Mouse (Mus musculus): ENCODE data around the gene Sptbn1.

Sptbn1 gene

DNA sequence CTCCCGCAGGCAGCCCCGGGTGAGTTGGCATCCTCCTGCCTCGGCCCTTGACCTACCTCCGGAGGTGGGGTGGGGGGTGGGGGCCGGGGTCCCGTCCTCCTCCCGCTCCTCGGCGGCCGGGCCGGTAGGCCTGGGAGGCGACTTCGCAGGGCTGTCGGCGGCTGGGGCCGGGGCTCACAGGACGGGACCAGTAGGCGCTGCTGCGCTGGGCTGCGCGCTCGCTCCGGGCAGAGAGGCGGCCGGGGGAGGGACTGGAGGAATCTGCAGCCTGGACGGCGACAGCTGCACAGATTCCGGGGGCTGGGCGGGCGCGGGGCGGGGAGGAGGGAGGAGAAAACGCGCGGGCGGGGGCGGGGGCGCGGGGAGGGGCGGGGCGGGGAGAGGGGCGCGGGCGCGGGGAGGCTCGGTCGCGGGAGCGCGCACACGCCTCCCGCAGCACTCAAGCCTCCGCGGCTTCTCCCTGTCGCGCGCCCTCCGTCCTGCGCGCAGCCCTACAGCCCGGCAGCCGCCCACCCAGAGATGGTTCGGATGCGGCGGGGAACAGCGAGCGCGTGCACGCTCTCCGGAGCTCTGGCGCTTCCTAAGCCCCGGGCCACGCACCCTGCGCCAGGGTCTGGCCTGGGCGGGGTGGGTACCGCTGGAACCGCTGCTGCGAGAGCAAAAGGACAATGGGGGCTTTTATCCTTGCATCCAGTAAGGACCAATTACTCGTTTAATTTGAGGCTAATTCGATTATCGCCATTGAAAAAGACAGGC, at the start of gene Sptbn1:
Gene Sptbn1 (minus strand): TSS at position 284 of the 756 bp plus-strand sequence.
- in situ Hi-C loops (cut with MboI, MseI), result no loop called here

- in situ Hi-C loops (cut with MboI, MseI), result no loop called here
Measured at GRCm38 (mm10) chr11:30294279-30294678, 26.3 kb upstream of the Sptbn1 start.

- in situ Hi-C loops (cut with MboI, MseI), result no loop called here
Measured at GRCm38 (mm10) chr11:30292221-30293160, 24.5 kb upstream of the Sptbn1 start.

- in situ Hi-C loops (cut with MboI, MseI), result no loop called here
Measured at GRCm38 (mm10) chr11:30291155-30291554, 23.2 kb upstream of the Sptbn1 start.

DNA sequence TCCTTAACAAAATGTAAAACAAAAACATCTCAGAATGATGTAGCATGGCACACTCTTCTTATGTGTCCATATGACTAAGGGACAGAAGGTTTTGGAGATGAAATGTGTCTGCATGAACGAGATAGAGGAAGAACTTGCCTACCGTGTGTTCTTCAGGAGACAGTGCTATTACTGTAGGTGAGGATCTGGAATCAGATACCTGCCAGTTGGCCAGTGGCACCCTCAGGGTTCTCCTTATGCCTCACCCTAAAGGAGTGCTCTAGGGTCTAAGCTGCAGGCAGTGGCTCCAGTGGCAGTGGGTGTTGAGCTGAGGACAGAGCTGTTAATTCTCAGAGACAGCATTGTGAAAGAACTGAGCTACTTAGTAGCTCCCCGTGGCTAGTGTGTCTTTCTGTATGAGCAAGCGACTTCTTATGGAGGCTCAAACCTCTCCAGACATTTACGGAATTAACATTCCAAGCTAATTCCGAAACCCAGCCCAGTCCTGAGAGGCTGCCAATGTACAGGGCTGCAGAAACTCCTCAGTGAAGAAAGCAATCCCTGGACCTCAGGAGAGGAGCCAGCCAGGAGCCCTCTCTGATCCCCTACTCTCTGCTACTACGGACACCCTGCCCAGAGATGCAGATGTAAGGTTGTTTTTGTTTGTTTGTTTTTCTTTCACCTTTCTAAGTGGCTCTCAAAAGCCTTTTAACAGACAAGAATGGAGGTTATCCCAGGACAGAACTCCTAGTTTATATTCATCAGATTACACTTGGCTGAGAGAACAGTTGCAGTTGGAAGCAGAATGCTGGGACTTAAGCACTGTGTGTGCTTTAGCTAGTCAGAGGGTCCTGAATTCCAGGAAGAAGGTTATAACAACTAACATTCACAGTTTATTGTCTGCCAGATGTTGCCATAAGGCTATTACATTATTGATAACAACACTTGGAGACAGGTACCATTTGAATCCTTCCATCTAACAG, 21.8 kb upstream of the Sptbn1 start:
- in situ Hi-C loops (cut with MboI, MseI), result no loop called here

DNA sequence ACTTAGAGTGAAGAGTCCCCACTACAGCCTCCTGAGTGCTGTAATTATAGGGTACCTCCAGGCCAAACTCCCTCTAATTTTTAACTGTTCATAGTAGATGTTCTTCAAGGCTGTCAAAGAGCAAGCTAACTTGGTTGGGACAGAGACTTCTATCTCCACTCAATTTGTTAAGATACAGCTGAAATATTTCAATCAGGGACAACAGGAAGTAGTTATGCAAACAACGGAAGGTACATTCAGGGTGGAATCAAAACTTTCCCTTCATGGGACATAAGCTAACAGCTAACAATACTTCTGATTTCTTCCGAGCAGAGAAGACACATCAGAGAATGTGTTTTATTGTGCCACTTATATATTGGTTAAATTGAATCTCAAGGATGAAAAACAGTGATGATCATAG, 20.1 kb upstream of the Sptbn1 start:
- in situ Hi-C loops (cut with MboI, MseI), result no loop called here

DNA sequence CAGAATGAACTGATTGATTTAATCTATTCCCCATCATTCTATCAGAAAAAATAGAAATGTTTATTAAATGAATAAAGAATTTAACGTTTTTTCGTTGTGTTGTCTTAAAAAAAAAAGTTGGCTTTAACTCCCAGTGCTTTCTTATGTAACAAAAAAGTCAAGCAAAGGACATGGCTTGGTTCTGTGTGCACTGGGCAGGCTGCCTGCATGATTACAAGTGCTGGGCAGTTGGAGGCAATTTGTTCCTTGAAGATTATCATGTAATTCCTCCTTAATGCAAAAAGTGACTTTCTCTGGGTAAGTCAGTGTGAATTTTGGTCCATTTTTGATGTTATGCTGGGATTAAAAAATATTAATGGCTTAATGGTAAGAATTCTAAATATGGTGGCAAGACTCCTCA, 15.7 kb upstream of the Sptbn1 start:
- in situ Hi-C loops (cut with MboI, MseI), result no loop called here

GRCm38 (mm10) chr11:30281096-30281495, 13.1 kb upstream of the Sptbn1 start:
- in situ Hi-C loops (cut with MboI, MseI), result no loop called here

GRCm38 (mm10) chr11:30279278-30279677, 11.3 kb upstream of the Sptbn1 start:
- in situ Hi-C loops (cut with MboI, MseI), result no loop called here

DNA sequence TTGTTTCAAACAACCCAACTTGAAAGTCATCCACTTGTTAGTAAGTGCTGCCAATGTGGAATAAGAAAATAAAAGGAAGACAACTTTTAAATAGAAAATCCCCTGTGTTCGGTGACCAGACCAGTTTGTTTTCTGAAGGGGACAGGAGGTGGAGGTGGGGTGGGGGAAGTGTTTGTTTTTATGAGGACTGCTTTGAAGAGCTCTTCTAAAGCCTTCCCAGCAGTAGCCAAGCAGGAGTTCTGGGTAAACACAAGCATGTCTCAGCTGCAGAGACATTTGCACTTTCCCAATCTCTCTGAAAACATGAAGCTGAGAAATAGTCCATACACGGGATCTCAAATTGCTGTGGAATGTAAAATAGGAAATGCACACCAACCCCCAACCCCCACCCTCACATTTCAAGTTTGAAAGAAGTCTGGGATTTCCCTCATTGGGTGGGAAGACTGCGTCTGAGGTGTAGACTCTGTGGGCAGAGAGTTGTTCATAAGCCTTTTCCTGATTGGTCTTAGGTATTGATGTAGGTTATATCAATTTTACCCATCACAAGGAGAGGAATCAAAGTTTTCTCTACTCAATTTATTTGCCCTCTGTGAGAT, 7.6 kb upstream of the Sptbn1 start:
- in situ Hi-C loops (cut with MboI, MseI), result no loop called here

DNA sequence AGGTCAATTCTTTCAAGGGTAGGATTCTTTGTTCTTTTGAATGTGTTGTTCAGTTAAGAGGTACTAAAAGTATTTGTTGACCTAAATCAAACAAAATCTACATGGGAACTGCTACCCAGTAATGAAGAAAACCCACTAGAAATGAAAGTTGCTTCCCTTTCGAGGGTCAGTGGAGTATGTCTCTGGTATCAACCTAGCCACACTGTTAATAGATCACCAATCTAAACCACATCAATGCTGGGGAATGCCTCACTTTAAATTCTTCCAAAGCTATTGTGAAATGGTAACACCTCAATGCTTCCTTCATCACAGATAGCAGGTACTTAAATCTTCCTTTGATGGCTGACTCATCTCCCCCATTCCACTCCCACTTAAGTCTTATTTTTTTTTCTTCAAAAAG, 1.5 kb upstream of the Sptbn1 start:
- in situ Hi-C loops (cut with MboI, MseI), result no loop called here

DNA sequence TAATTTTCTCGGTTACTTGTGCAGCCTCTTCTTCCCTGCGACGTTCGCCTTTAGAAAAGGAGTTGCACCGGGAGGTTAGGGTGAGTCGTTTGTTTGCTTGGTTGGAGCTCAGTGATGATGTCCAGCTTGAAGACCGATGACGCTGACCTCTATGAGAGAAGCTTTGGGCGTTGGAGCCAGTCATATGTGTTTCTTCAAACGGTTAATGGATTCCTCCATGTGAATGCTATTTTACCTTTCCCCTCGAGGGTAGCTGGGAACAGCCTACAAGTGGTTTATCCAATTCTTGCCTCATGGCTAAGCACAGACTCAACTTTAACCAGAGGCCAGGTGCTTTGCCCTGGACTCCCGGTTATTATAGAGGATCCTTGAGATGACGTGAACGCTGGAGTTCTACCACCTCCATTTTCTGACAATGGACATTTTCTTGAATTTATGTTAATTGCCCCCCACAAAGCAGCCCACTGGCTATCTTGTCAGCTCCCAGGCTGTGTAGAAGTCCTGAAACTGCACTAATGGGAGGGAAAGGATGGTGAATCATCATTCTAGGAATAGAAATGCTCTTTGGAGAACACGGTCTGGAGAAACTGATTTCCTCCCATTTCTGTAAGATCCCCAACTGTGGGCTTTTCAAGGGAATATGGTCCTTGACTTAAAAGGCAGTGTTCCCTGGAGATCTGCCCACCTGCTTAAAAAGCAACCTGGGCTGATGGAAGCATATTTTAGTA, 837 bp upstream of the Sptbn1 start:
- in situ Hi-C loops (cut with MboI, MseI), result no loop called here

GRCm38 (mm10) chr11:30267036-30267891, 711 bp downstream of the Sptbn1 start:
- in situ Hi-C loops (cut with MboI, MseI), result no loop called here

GRCm38 (mm10) chr11:30266691-30267035, 1.3 kb downstream of the Sptbn1 start:
- in situ Hi-C loops (cut with MboI, MseI), result no loop called here

- in situ Hi-C loops (cut with MboI, MseI), result no loop called here
Measured at GRCm38 (mm10) chr11:30265666-30266065, 2.3 kb downstream of the Sptbn1 start.

DNA sequence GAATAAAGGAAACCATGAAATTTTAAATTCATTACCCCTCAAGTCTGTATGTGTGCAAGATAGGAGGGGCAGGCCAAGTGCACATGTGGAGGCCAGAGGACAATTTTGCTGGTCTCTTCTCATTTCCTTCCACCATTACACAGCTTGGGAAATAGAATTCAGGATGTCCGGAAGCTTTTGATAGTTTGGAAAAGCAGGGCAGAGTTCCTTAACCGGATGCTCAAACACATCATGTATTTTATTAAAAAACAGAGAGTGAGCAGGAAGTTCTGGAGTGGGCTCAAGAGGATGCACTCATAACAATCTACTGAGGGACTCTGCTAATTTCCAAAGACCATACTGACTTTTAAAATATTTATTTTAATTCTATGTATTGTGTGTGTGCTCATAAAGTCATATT, 4.3 kb downstream of the Sptbn1 start:
- in situ Hi-C loops (cut with MboI, MseI), result no loop called here

- in situ Hi-C loops (cut with MboI, MseI), result no loop called here
Measured at GRCm38 (mm10) chr11:30258739-30259350, 9.1 kb downstream of the Sptbn1 start.

DNA sequence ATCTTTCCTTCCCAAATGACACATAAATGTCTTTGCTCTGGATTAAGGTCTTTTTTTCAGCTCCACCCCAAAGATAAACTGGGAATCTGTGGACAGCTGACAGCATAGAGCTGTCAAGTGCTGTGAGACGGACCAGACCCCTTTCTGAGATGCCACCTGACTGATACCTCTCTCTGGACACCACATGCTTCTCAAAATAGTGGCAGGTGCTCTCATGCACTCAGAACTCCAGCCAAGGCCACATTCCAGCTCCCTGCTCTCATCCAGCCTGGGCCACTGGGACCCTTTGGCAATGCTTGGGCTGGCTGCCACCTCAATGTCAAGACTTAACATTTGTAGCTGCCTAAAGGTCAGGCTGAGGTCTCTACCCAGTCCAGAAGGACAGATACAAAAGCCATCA, 10.2 kb downstream of the Sptbn1 start:
- in situ Hi-C loops (cut with MboI, MseI), result no loop called here

GRCm38 (mm10) chr11:30257085-30257484, 10.9 kb downstream of the Sptbn1 start:
- in situ Hi-C loops (cut with MboI, MseI), result no loop called here
